Mouse (Mus musculus): ENCODE measurements around the gene Tefm. TPM values are rescaled to one million over a fixed set of nuclear protein-coding genes. Genes with fewer than 3 reads are reported as not detected.

The Tefm gene
- polyA plus RNA-seq, 1 experiment, result 13.0 TPM

- no peak for TF ChIP-seq CEBPB (IDR thresholded peaks at IDR 0.05; ENCODE audit: insufficient read depth, poor library complexity, severe bottlenecking)
- no peak for TF ChIP-seq TCF12 (IDR thresholded peaks at IDR 0.05; ENCODE audit: insufficient read depth, poor library complexity, severe bottlenecking)
- no peak for TF ChIP-seq REST (IDR thresholded peaks at IDR 0.05; ENCODE audit: insufficient read depth, insufficient read length)
- TF ChIP-seq MAX (IDR thresholded peaks at IDR 0.05; ENCODE audit: low read depth), result no peak
- TF ChIP-seq POLR2AphosphoS2 (IDR thresholded peaks at IDR 0.05; ENCODE audit: insufficient read length, low read depth), result no peak
- no peak for TF ChIP-seq E2F4 (IDR thresholded peaks at IDR 0.05; ENCODE audit: insufficient read depth)
- TF ChIP-seq USF1 (IDR thresholded peaks at IDR 0.05; ENCODE audit: low read depth), result no peak
- no peak for TF ChIP-seq POLR2A (IDR thresholded peaks at IDR 0.05; ENCODE audit: insufficient read length, low read depth)
- no peak for TF ChIP-seq MYOD1 (IDR thresholded peaks at IDR 0.05; ENCODE audit: control insufficient read depth in 1 of 3, insufficient read length in 2 of 3, low read depth in 2 of 3)
- TF ChIP-seq TCF3 (IDR thresholded peaks at IDR 0.05; ENCODE audit: insufficient read length, low read depth), result no peak
- TF ChIP-seq SRF (IDR thresholded peaks at IDR 0.05; ENCODE audit: control insufficient read depth, insufficient read length, low read depth), result no peak
- TF ChIP-seq MYOG (IDR thresholded peaks at IDR 0.05; ENCODE audit: control insufficient read depth in 1 of 3, insufficient read depth in 1 of 3, insufficient read length in 2 of 3, low read depth in 2 of 3), result no peak
- no peaks in the 10 kb centered on the region for H3K79me2 ChIP-seq (ENCODE audit: control insufficient read depth, insufficient read depth)
- H3K36me3 ChIP-seq (ENCODE audit: control insufficient read depth, insufficient read depth), result no peaks in the 10 kb centered on the region
Measured at GRCm38 (mm10) chr11:80164224-80164623, 22.2 kb upstream of the Tefm start.

GRCm38 (mm10) chr11:80163362-80164116 is 21.6 kb upstream of the Tefm start:
- H3ac ChIP-seq (ENCODE audit: control insufficient read depth, insufficient read length), result no peak overlapping the region
- H3K4me3 ChIP-seq, result no peak overlapping the region
- H3K4me2 ChIP-seq (ENCODE audit: low read depth), result no peak overlapping the region
- no peaks in the 10 kb centered on the region for H3K36me3 ChIP-seq (ENCODE audit: control insufficient read depth, insufficient read depth)
- H3K27me3 ChIP-seq (ENCODE audit: control insufficient read depth, insufficient read depth, insufficient read length), result no peaks in the 10 kb centered on the region
- TF ChIP-seq MYOG (IDR thresholded peaks at IDR 0.05; ENCODE audit: control insufficient read depth in 1 of 3, insufficient read depth in 1 of 3, insufficient read length in 2 of 3, low read depth in 2 of 3), result no peak
- TF ChIP-seq POLR2A (IDR thresholded peaks at IDR 0.05; ENCODE audit: insufficient read length, low read depth), result no peak
- no peak for TF ChIP-seq TCF12 (IDR thresholded peaks at IDR 0.05; ENCODE audit: insufficient read depth, poor library complexity, severe bottlenecking)
- no peak for TF ChIP-seq POLR2AphosphoS2 (IDR thresholded peaks at IDR 0.05; ENCODE audit: insufficient read length, low read depth)
- TF ChIP-seq CEBPB (IDR thresholded peaks at IDR 0.05; ENCODE audit: insufficient read depth, poor library complexity, severe bottlenecking), result no peak
- no peak for TF ChIP-seq E2F4 (IDR thresholded peaks at IDR 0.05; ENCODE audit: insufficient read depth)
- no peak for TF ChIP-seq MYOD1 (IDR thresholded peaks at IDR 0.05; ENCODE audit: control insufficient read depth in 1 of 3, insufficient read length in 2 of 3, low read depth in 2 of 3)
- TF ChIP-seq REST (IDR thresholded peaks at IDR 0.05; ENCODE audit: insufficient read depth, insufficient read length), result no peak
- TF ChIP-seq TCF3 (IDR thresholded peaks at IDR 0.05; ENCODE audit: insufficient read length, low read depth), result no peak
- no peak for TF ChIP-seq USF1 (IDR thresholded peaks at IDR 0.05; ENCODE audit: low read depth)
- no peak for TF ChIP-seq MAX (IDR thresholded peaks at IDR 0.05; ENCODE audit: low read depth)
- no peak for TF ChIP-seq SRF (IDR thresholded peaks at IDR 0.05; ENCODE audit: control insufficient read depth, insufficient read length, low read depth)
- no peaks in the 10 kb centered on the region for H3K79me2 ChIP-seq (ENCODE audit: control insufficient read depth, insufficient read depth)

More at GRCm38 (mm10) chr11:80164224-80164623, 22.2 kb upstream of the Tefm start:
- Histone ChIP-seq H3K4me2 (ENCODE audit: low read depth) (no peak overlapping the region), H3ac (ENCODE audit: control insufficient read depth, insufficient read length) (no peak overlapping the region), H3K4me3 (no peak overlapping the region), H3K27me3 (ENCODE audit: control insufficient read depth, insufficient read depth, insufficient read length) (no peaks in the 10 kb centered on the region)

- no peak overlapping the region for H3K4me3 ChIP-seq
- no peaks in the 10 kb centered on the region for H3K79me2 ChIP-seq (ENCODE audit: control insufficient read depth, insufficient read depth)
- TF ChIP-seq POLR2A (IDR thresholded peaks at IDR 0.05; ENCODE audit: insufficient read length, low read depth), result no peak
- no peak for TF ChIP-seq MYOG (IDR thresholded peaks at IDR 0.05; ENCODE audit: control insufficient read depth in 1 of 3, insufficient read depth in 1 of 3, insufficient read length in 2 of 3, low read depth in 2 of 3)
- no peak for TF ChIP-seq TCF3 (IDR thresholded peaks at IDR 0.05; ENCODE audit: insufficient read length, low read depth)
- TF ChIP-seq MAX (IDR thresholded peaks at IDR 0.05; ENCODE audit: low read depth), result no peak
- TF ChIP-seq REST (IDR thresholded peaks at IDR 0.05; ENCODE audit: insufficient read depth, insufficient read length), result no peak
- TF ChIP-seq TCF12 (IDR thresholded peaks at IDR 0.05; ENCODE audit: insufficient read depth, poor library complexity, severe bottlenecking), result no peak
- no peak for TF ChIP-seq E2F4 (IDR thresholded peaks at IDR 0.05; ENCODE audit: insufficient read depth)
- no peak for TF ChIP-seq SRF (IDR thresholded peaks at IDR 0.05; ENCODE audit: control insufficient read depth, insufficient read length, low read depth)
- no peak for TF ChIP-seq POLR2AphosphoS2 (IDR thresholded peaks at IDR 0.05; ENCODE audit: insufficient read length, low read depth)
- no peak for TF ChIP-seq USF1 (IDR thresholded peaks at IDR 0.05; ENCODE audit: low read depth)
- H3ac ChIP-seq (ENCODE audit: control insufficient read depth, insufficient read length), result no peak overlapping the region
- H3K27me3 ChIP-seq (ENCODE audit: control insufficient read depth, insufficient read depth, insufficient read length), result no peaks in the 10 kb centered on the region
- no peak overlapping the region for H3K4me2 ChIP-seq (ENCODE audit: low read depth)
- no peaks in the 10 kb centered on the region for H3K36me3 ChIP-seq (ENCODE audit: control insufficient read depth, insufficient read depth)
Measured at GRCm38 (mm10) chr11:80161041-80161440, 19.1 kb upstream of the Tefm start.

- Histone ChIP-seq H3K4me2 (ENCODE audit: low read depth) (no peak overlapping the region), H3K79me2 (ENCODE audit: control insufficient read depth, insufficient read depth) (no peaks in the 10 kb centered on the region), H3ac (ENCODE audit: control insufficient read depth, insufficient read length) (no peak overlapping the region), H3K27me3 (ENCODE audit: control insufficient read depth, insufficient read depth, insufficient read length) (no peaks in the 10 kb centered on the region), H3K4me3 (no peak overlapping the region), H3K36me3 (ENCODE audit: control insufficient read depth, insufficient read depth) (no peaks in the 10 kb centered on the region)
- TF ChIP-seq POLR2AphosphoS2 (IDR thresholded peaks at IDR 0.05; ENCODE audit: insufficient read length, low read depth) (no peak), REST (IDR thresholded peaks at IDR 0.05; ENCODE audit: insufficient read depth, insufficient read length) (no peak), SRF (IDR thresholded peaks at IDR 0.05; ENCODE audit: control insufficient read depth, insufficient read length, low read depth) (no peak), E2F4 (IDR thresholded peaks at IDR 0.05; ENCODE audit: insufficient read depth) (no peak), CEBPB (IDR thresholded peaks at IDR 0.05; ENCODE audit: insufficient read depth, poor library complexity, severe bottlenecking) (no peak), TCF12 (IDR thresholded peaks at IDR 0.05; ENCODE audit: insufficient read depth, poor library complexity, severe bottlenecking) (no peak)
Measured at GRCm38 (mm10) chr11:80159018-80159417, 17.0 kb upstream of the Tefm start.

Measured in myocyte (in vitro differentiated cells).